9 mouse cellular contexts compared by ENCODE assay signal in the genomic region with DNA sequence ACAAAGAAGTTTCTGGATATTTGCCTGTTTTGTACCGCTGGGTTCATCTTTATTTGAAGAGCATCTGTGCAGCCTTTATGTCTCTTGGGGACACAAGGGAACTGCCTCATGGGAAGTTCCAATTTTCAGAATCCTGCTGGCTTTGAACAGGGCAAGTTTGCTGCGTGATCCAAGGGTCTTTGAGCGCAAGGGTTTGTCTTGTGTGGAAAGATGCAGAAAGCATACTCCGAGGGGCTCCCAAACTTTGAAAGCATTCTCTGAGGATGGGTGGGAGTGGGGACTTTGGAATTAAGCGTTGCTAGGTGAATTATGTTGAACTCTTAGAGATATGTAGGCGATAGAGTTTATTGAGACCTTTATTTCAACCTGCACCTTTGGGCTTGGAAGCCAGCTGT.
A peak's percentile ranks its signal among the peaks of the same experiment; 100 is the strongest.
DNase-seq lines count a peak whose midpoint lies in the region; ATAC-seq and TF ChIP-seq lines count a peak whose summit lies in the region.
"Had no signal": no experiment of that assay in that cellular context is flagged by ENCODE, and none has a peak within 500 bp of the region (broad histone marks: within the 10 kb centered on the region; RNA-seq: fewer than 3 reads in every experiment).

No protein-coding gene starts in this region.

- no peak for TF ChIP-seq EP300 in stomach, postnatal 0 days (optimal IDR thresholded peaks at IDR 0.05)

- ATAC-seq in lung, embryonic 16.5 days (ENCODE audit: low read depth), result no peak
- ATAC-seq in forebrain, embryonic 16.5 days, result 0 out of 2 replicates have a peak, but pooled peaks have one; percentile 5
- ATAC-seq in limb, embryonic 13.5 days (ENCODE audit: low FRiP score, low read depth), result no peak
- ATAC-seq in stomach, postnatal 0 days (ENCODE audit: low FRiP score, low TSS enrichment), result no peak

- no peak for TF ChIP-seq CTCF in stomach, postnatal 0 days (IDR thresholded peaks at IDR 0.05; ENCODE audit: low read depth)

- H3K9ac ChIP-seq in lung, embryonic 16.5 days (ENCODE audit: low read length), result no peak overlapping the region
- H3K9ac ChIP-seq in forebrain, embryonic 16.5 days (replicated peaks; ENCODE audit: low read depth, low read length), result peak overlapping the region; percentile 69
- peak overlapping the region; percentile 62 for H3K9ac ChIP-seq in limb, embryonic 13.5 days
- no peak overlapping the region for H3K9ac ChIP-seq in stomach, postnatal 0 days (ENCODE audit: low read length)

- 4% methylated on average over 6 of the region's 6 CpGs for WGBS in lung, embryonic 16.5 days
- WGBS in forebrain, embryonic 16.5 days, result 3% methylated on average over 6 of the region's 6 CpGs
- 5% methylated on average over 6 of the region's 6 CpGs for WGBS in limb, embryonic 13.5 days
- WGBS in stomach, postnatal 0 days, result 8% methylated on average over 6 of the region's 6 CpGs

- H3K36me3 ChIP-seq in lung, embryonic 16.5 days (ENCODE audit: control insufficient read depth, insufficient read depth, low read length), result no peaks in the 10 kb centered on the region
- no peaks in the 10 kb centered on the region for H3K36me3 ChIP-seq in forebrain, embryonic 16.5 days (ENCODE audit: control insufficient read depth, insufficient read depth)
- no peaks in the 10 kb centered on the region for H3K36me3 ChIP-seq in limb, embryonic 13.5 days
- no peaks in the 10 kb centered on the region for H3K36me3 ChIP-seq in stomach, postnatal 0 days (ENCODE audit: control insufficient read depth, insufficient read depth, low read length)

- H3K4me3 ChIP-seq in lung, embryonic 16.5 days (ENCODE audit: low read length), result peak overlapping the region; percentile 36
- H3K4me3 ChIP-seq in forebrain, embryonic 16.5 days (replicated peaks; ENCODE audit: low read length), result peak overlapping the region; percentile 54
- H3K4me3 ChIP-seq in limb, embryonic 13.5 days, result peak overlapping the region; percentile 49
- peak overlapping the region; percentile 28 for H3K4me3 ChIP-seq in stomach, postnatal 0 days (ENCODE audit: low read depth, low read length)
- H3K4me3 ChIP-seq: myocyte had no signal

- peaks cover 7% of the 10 kb centered on the region; the same call in 1 of the 2 replicates for H3K4me1 ChIP-seq in lung, embryonic 16.5 days (replicated peaks; ENCODE audit: control insufficient read depth, insufficient read depth, low read length)
- H3K4me1 ChIP-seq in forebrain, embryonic 16.5 days (replicated peaks; ENCODE audit: control insufficient read depth, insufficient read depth, low read length), result peaks cover 8% of the 10 kb centered on the region
- H3K4me1 ChIP-seq in limb, embryonic 13.5 days, result peaks cover 14% of the 10 kb centered on the region
- no peaks in the 10 kb centered on the region for H3K4me1 ChIP-seq in stomach, postnatal 0 days (replicated peaks; ENCODE audit: control insufficient read depth, insufficient read depth)

- DNase-seq in lung, postnatal 14 days, result no peak
- no peak for DNase-seq in stomach, postnatal 0 days (ENCODE audit: low spot score)
- no peak for DNase-seq in adipocyte (ENCODE audit: low spot score)
- DNase-seq in right cerebral cortex, postnatal 25 days, result no peak
- DNase-seq: cerebellum, adult 11 months had no signal

- no peak overlapping the region for H3K27ac ChIP-seq in lung, embryonic 16.5 days (ENCODE audit: low read length)
- peak overlapping the region; percentile 56; the same call in 1 of the 2 replicates for H3K27ac ChIP-seq in forebrain, embryonic 16.5 days (ENCODE audit: low read length)
- no peak overlapping the region for H3K27ac ChIP-seq in limb, embryonic 13.5 days
- no peak overlapping the region for H3K27ac ChIP-seq in stomach, postnatal 0 days (replicated peaks)

- peak overlapping the region; percentile 47 for H3K4me2 ChIP-seq in lung, embryonic 16.5 days (ENCODE audit: low read depth, low read length)
- peak overlapping the region; percentile 66 for H3K4me2 ChIP-seq in forebrain, embryonic 16.5 days (ENCODE audit: low read length)
- H3K4me2 ChIP-seq in limb, embryonic 13.5 days (replicated peaks), result peak overlapping the region; percentile 81
- H3K4me2 ChIP-seq in stomach, postnatal 0 days (replicated peaks; ENCODE audit: low read depth), result peak overlapping the region; percentile 56

- peaks cover 16% of the 10 kb centered on the region for H3K27me3 ChIP-seq in lung, embryonic 16.5 days (ENCODE audit: control insufficient read depth, insufficient read depth, low read depth, low read length)
- H3K27me3 ChIP-seq in forebrain, embryonic 16.5 days (replicated peaks; ENCODE audit: control insufficient read depth, insufficient read depth, low read length), result no peaks in the 10 kb centered on the region
- peaks cover 38% of the 10 kb centered on the region for H3K27me3 ChIP-seq in limb, embryonic 13.5 days
- H3K27me3 ChIP-seq in stomach, postnatal 0 days (ENCODE audit: control insufficient read depth, insufficient read depth, low read length), result no peaks in the 10 kb centered on the region

- no peaks in the 10 kb centered on the region for H3K9me3 ChIP-seq in lung, embryonic 16.5 days (ENCODE audit: control insufficient read depth, low read length)
- H3K9me3 ChIP-seq in forebrain, embryonic 16.5 days (ENCODE audit: control insufficient read depth, low read length), result no peaks in the 10 kb centered on the region
- H3K9me3 ChIP-seq in limb, embryonic 13.5 days, result no peaks in the 10 kb centered on the region
- H3K9me3 ChIP-seq in stomach, postnatal 0 days (ENCODE audit: control insufficient read depth, low read length), result no peaks in the 10 kb centered on the region

Comparison
In these comparisons a context has a peak if more than half of its experiments do, and no peak if none do; other contexts are left out.
1. H3K9ac ChIP-seq: peak in forebrain, embryonic 16.5 days (single experiment) and limb, embryonic 13.5 days (single experiment); none in lung, embryonic 16.5 days (single experiment) and stomach, postnatal 0 days (single experiment).
2. Peak in every context shown above with its lines, with median percentiles within 50 percentile points of each other: H3K4me2 ChIP-seq and H3K4me3 ChIP-seq.